Mouse (Mus musculus) gastrocnemius, adult 18-20 months (tissue): ENCODE measurements around the gene 1700016K19Rik. TPM values are rescaled to one million over a fixed set of nuclear protein-coding genes. Genes with fewer than 3 reads are reported as not detected.

Experiments
- DNase-seq: peaks from one replicate; pipeline ENCODE4 v3.0.0; 2021; ENCODE audit warnings: low spot score
- total RNA-seq, 2 experiments: library from RNA; stranded (reverse); gene quantifications; 2 replicates each; pipeline ENCODE4 v1.2.3; 2021

1700016K19Rik gene
- total RNA-seq, 2 experiments from 2014 or later: not detected

- DNase-seq: no peak
These were observed 33.6 kb downstream of the 1700016K19Rik start for GRCm38 (mm10) chr11:76033359-76033758.

GRCm38 (mm10) chr11:76033836-76034235 lies 34.1 kb downstream of the 1700016K19Rik start:
- no peak for DNase-seq

DNA sequence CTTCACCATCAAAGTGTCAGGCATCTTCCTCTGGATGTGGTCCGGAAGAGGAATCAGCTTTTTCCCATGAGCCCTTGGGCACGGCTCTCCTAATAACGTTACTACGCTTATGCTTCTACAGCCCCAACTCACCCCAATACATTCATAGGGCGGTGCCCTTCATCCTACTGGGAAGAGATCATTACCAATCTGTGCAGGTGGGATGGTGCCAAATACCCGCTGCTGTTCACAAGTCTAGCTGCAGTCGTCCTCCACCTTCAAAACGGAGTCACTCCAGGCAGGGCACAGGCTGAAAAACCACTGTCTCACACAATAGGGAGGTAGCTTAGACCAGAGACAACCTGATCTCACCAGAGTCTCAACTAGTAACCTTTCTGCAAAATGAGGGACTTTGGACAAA lies 35.5 kb downstream of the 1700016K19Rik start:
- DNase-seq: no peak

- DNase-seq: no peak
These were observed 38.0 kb downstream of the 1700016K19Rik start for GRCm38 (mm10) chr11:76037581-76038294.

- DNase-seq: no peak
These were observed 39.8 kb downstream of the 1700016K19Rik start for GRCm38 (mm10) chr11:76039271-76040053.

GRCm38 (mm10) chr11:76040106-76040505 lies 40.4 kb downstream of the 1700016K19Rik start:
- no peak for DNase-seq

GRCm38 (mm10) chr11:76040761-76041376 lies 41.2 kb downstream of the 1700016K19Rik start:
- DNase-seq: no peak

GRCm38 (mm10) chr11:76042041-76042638 lies 42.4 kb downstream of the 1700016K19Rik start:
- DNase-seq: no peak

DNA sequence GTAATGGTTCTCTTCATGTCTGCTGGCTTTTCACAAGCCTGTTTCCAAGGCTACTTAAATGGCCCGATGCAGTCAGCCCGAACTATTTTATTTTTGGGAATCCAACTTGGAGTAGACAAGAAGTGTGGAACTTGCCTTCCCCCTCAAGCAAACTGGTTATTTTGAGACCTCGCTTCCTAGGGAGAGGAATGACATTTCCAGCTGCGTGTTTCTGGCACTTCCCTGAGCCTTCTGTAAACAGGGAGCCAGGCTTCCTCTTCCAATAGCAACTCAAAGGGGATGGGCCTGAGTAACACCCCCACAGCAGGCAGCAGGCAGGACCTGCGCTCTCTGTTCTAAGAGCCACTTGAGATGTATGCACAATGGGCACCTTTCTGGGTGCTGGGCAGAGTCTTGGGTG lies 43.2 kb downstream of the 1700016K19Rik start:
- DNase-seq: peak; percentile 50

DNA sequence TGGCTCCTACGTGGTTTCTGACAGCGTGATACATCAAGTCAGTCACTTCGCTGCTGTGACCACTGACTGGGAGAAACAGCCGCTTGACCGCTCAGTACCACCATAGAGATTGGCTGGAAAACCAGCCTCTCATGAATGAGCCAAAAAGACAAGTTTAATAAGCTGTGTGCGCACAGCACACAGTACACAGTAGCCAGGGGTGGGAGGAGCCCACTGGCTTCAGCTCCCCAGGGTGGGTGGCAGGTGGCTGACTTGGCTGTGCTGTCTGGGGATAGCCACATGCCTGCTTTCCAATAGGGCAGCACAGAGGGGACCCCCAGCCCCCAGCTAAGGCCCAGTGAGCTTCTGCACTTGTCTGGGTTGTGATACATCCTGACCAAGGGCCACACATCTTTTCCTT lies 44.8 kb downstream of the 1700016K19Rik start:
- DNase-seq: no peak

DNA sequence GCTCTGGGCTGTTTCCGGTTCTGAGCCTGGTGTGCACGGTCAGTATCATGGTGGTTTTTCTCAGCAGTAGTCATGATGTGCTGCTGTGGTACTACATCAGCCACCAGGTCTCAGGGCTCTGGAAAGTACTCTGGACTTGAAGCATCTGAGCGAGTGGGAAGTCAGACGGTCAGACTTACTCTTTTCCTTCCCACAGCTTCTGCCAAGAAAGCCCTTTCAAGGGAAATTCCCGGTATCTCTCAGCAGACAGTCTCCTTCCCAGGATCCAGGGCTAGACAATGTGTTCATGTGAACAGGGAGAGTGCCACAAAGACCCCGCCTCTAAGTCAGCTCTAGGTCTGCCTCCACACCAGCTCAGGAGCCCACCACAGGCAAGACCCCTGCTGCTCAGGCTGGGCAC lies 45.7 kb downstream of the 1700016K19Rik start:
- no peak for DNase-seq

- DNase-seq: no peak
These were observed 50.8 kb downstream of the 1700016K19Rik start for GRCm38 (mm10) chr11:76050509-76050908.

DNA sequence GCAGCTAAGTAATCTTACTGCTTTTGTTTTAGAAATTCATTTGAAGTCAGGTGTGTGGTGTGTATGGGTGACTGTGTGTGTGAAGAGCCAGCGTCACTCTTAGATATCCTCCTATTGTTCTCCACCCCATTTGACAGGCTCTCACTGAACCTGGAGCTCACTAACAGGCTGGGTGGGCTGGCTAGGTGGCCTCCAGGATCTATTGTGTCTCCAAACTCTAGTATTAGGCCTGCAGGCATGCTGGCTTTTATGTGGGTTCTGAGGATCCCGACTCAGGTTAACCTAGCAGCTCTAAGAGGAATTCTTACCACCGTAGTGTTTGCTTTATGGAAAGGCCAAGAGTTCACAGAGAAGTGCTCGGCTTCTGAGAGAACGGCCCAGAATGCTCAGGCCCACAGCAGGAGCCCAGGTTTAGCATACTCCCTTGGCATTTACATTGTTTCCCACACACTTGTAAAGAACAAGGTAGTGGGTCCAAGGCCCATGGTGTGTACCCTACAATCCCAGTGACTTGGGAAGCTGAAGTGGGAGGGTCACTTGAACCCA lies 51.3 kb downstream of the 1700016K19Rik start:
- no peak for DNase-seq

GRCm38 (mm10) chr11:76052496-76052895 lies 52.8 kb downstream of the 1700016K19Rik start:
- no peak for DNase-seq

Other genes starting within 250 kb of the 1700016K19Rik start
- 1 to 10 TPM in 1 of 2 experiments, under 1 TPM in 1; 0.45 to 2.7 TPM for gene Doc2b, start 203.9 kb upstream of the 1700016K19Rik start, total RNA-seq
- gene Rph3al, start 61.5 kb upstream of the 1700016K19Rik start, total RNA-seq: 10 to 100 TPM; 14.2 to 14.9 TPM
- 10 to 100 TPM; 10.9 to 16.1 TPM for gene Rflnb, start 27.9 kb downstream of the 1700016K19Rik start, total RNA-seq
- 10 to 100 TPM; 20.8 to 23.6 TPM for gene Vps53, start 179.7 kb downstream of the 1700016K19Rik start, total RNA-seq
- 1 to 10 TPM; 1.4 to 2.0 TPM for gene Fam57a, start 179.8 kb downstream of the 1700016K19Rik start, total RNA-seq
- not detected for gene Dbil5, start 217.7 kb downstream of the 1700016K19Rik start, total RNA-seq
- 1 to 10 TPM; 1.4 to 3.3 TPM for gene Gemin4, start 217.8 kb downstream of the 1700016K19Rik start, total RNA-seq
- gene Mrm3, start 243.8 kb downstream of the 1700016K19Rik start, total RNA-seq: 10 to 100 TPM; 11.1 to 16.6 TPM
- 10 to 100 TPM; 25.5 to 27.8 TPM for gene Glod4, start 243.8 kb downstream of the 1700016K19Rik start, total RNA-seq